Mouse (Mus musculus): ENCODE measurements around the gene Tnrc6c. TPM values are rescaled to one million over a fixed set of nuclear protein-coding genes. Genes with fewer than 3 reads are reported as not detected.
A peak's percentile ranks its signal among the peaks of the same experiment; 100 is the strongest.
"Not testable (repeated sequence)": the region's sequence is repeated elsewhere in the genome, so short reads cannot be mapped to it uniquely, and the experiment has no call there.

The Tnrc6c gene
- polyA plus RNA-seq, 1 experiment from 2014 or later, result 3.0 TPM

DNA sequence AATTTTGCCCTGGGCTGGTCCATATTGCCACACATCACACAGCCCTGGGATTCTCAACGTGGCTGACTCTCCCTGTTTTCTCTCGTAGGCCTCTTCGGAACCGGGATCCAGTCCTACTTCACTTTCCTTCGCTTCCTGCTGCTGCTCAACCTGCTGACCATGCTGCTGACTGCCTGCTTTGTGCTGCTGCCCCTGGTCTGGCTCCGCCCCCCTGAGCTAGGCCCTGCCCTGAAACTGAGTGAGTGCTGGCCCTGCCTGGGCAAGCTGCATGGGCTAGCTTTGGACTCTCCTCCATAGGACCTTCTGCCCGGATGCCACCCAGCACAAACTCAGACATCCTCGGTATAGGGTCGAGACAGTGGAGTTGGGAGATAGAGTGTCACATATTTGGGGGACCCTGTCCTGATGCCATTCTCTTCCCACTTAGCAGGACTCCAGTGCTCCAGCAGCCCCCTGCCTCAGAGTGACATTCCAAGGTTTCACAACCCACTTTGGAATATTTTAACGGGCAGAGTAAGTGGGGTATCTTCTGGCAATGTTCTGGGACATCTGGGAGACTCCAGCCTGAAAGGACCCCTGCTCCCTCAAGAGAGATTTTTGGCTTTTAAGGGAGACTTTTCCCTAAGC lies 129.7 kb downstream of the Tnrc6c start:
- Histone ChIP-seq H3K4me1 (ENCODE audit: insufficient read depth) (peaks cover 11% of the 10 kb centered on the region), H3K9me3 (ENCODE audit: low read length) (no peaks in the 10 kb centered on the region), H3K36me3 (replicated peaks; ENCODE audit: insufficient read depth, low read length) (peaks cover 29% of the 10 kb centered on the region), H3K27ac (ENCODE audit: low read depth) (peak overlapping the region; percentile 97), H3K9ac (replicated peaks) (peak overlapping the region; percentile 89), H3K4me3 (ENCODE audit: low read depth, low read length) (peak overlapping the region; percentile 82), H3K4me2 (ENCODE audit: low read depth, low read length) (peak overlapping the region; percentile 97), H3K27me3 (ENCODE audit: insufficient read depth, low read length) (no peaks in the 10 kb centered on the region)
- no peak for TF ChIP-seq CTCF (IDR thresholded peaks at IDR 0.05; ENCODE audit: low read depth)
- no peak for TF ChIP-seq EP300 (IDR thresholded peaks at IDR 0.05; ENCODE audit: low read depth)
- ATAC-seq, result no peak
- peak; percentile 78 for DNase-seq
- 49% methylated on average over 10 of the region's 10 CpGs for WGBS (ENCODE audit: insufficient replicate concordance)

DNA sequence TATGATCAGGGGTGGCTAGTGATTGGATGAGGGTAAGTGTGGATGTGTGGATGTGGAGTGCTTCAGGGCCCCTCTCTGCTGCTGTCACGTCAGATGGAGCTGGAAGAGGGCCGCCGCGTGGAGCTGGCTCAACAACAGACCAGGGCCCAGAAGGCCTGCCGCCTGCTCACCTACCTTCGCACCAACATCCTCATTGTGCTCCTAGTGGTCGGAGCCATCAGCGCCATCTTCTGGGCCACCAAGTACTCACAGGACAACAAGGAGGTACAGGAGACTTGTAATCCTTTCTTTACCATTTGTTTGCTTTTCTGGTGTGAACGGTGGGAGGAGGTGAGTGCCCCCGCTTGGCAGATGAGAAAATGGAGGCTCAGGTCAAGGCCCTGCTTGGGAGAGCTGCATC lies 132.2 kb downstream of the Tnrc6c start:
- H3K4me1 ChIP-seq (ENCODE audit: insufficient read depth), result peaks cover 18% of the 10 kb centered on the region
- H3K4me3 ChIP-seq (ENCODE audit: low read depth, low read length), result no peak overlapping the region
- no peak overlapping the region for H3K27ac ChIP-seq (ENCODE audit: low read depth)
- 10% methylated on average over 10 of the region's 10 CpGs for WGBS (ENCODE audit: insufficient replicate concordance)
- H3K36me3 ChIP-seq (replicated peaks; ENCODE audit: insufficient read depth, low read length), result peaks cover 32% of the 10 kb centered on the region
- H3K9ac ChIP-seq (replicated peaks), result peak overlapping the region; percentile 26; the same call in 1 of the 2 replicates
- H3K4me2 ChIP-seq (ENCODE audit: low read depth, low read length), result no peak overlapping the region
- no peak for ATAC-seq
- peak; percentile 89 for TF ChIP-seq CTCF (IDR thresholded peaks at IDR 0.05; ENCODE audit: low read depth)
- no peak for TF ChIP-seq EP300 (IDR thresholded peaks at IDR 0.05; ENCODE audit: low read depth)
- peak; percentile 78 for DNase-seq
- H3K27me3 ChIP-seq (ENCODE audit: insufficient read depth, low read length), result no peaks in the 10 kb centered on the region
- no peaks in the 10 kb centered on the region for H3K9me3 ChIP-seq (ENCODE audit: low read length)

DNA sequence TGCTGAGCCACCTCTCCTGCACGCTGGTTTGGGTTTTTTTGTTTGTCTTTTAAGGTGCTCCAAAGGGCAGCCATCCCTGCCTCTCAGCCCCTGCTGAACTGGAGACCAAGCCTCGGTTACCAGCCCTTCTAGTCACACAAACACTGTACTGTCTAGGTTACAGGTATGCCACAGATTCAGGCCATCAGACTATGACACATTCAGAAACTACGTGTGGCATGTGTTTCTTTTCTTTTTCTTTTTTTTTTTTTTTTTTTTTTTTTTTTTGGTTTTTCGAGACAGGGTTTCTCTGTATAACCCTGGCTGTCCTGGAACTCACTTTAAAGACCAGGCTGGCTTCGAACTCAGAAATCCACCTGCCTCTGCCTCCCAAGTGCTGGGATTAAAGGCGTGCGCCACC lies 134.4 kb downstream of the Tnrc6c start:
- peaks cover 32% of the 10 kb centered on the region for H3K4me1 ChIP-seq (ENCODE audit: insufficient read depth)
- not testable (repeated sequence) for DNase-seq; H3K9ac ChIP-seq (replicated peaks); H3K9me3 ChIP-seq (ENCODE audit: low read length); H3K4me2 ChIP-seq (ENCODE audit: low read depth, low read length); H3K27me3 ChIP-seq (ENCODE audit: insufficient read depth, low read length); ATAC-seq; H3K27ac ChIP-seq (ENCODE audit: low read depth); H3K4me3 ChIP-seq (ENCODE audit: low read depth, low read length)
- 85% methylated on average over 7 of the region's 7 CpGs for WGBS (ENCODE audit: insufficient replicate concordance)
- peaks cover 35% of the 10 kb centered on the region for H3K36me3 ChIP-seq (replicated peaks; ENCODE audit: insufficient read depth, low read length)

DNA sequence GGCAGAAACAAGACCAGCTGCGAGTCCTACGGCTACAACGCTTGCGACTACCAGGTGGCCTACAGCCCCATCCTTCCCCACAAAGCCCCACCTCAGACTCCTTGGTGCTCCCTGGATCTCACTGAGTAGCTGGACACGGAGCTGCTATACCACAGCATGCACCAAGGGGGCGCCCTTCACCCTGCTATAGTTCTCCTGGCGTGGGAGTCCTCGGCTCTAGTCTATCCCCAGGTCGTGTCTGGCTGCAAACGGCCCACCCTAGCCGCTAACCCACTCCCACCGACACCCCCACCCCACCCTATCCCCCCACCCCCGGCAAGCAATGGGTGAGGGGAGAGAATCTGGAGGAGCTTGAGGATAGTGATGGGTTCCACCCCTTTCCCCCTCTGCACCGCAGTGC lies 136.2 kb downstream of the Tnrc6c start:
- peak overlapping the region; percentile 69 for H3K4me2 ChIP-seq (ENCODE audit: low read depth, low read length)
- no peak overlapping the region for H3K27ac ChIP-seq (ENCODE audit: low read depth)
- peaks cover 26% of the 10 kb centered on the region for H3K4me1 ChIP-seq (ENCODE audit: insufficient read depth)
- H3K36me3 ChIP-seq (replicated peaks; ENCODE audit: insufficient read depth, low read length), result peaks cover 21% of the 10 kb centered on the region
- no peaks in the 10 kb centered on the region for H3K27me3 ChIP-seq (ENCODE audit: insufficient read depth, low read length)
- no peak for TF ChIP-seq EP300 (IDR thresholded peaks at IDR 0.05; ENCODE audit: low read depth)
- peak; percentile 93 for TF ChIP-seq CTCF (IDR thresholded peaks at IDR 0.05; ENCODE audit: low read depth)
- H3K9ac ChIP-seq (replicated peaks), result 0 out of 2 replicates have a peak overlapping the region, but pooled peaks have one; percentile 22
- peak overlapping the region; percentile 21; the same call in 1 of the 2 replicates for H3K4me3 ChIP-seq (ENCODE audit: low read depth, low read length)
- 7% methylated on average over 14 of the region's 14 CpGs for WGBS (ENCODE audit: insufficient replicate concordance)
- DNase-seq (peak; percentile 88), ATAC-seq (peak; percentile 71)
- H3K9me3 ChIP-seq (ENCODE audit: low read length), result no peaks in the 10 kb centered on the region

DNA sequence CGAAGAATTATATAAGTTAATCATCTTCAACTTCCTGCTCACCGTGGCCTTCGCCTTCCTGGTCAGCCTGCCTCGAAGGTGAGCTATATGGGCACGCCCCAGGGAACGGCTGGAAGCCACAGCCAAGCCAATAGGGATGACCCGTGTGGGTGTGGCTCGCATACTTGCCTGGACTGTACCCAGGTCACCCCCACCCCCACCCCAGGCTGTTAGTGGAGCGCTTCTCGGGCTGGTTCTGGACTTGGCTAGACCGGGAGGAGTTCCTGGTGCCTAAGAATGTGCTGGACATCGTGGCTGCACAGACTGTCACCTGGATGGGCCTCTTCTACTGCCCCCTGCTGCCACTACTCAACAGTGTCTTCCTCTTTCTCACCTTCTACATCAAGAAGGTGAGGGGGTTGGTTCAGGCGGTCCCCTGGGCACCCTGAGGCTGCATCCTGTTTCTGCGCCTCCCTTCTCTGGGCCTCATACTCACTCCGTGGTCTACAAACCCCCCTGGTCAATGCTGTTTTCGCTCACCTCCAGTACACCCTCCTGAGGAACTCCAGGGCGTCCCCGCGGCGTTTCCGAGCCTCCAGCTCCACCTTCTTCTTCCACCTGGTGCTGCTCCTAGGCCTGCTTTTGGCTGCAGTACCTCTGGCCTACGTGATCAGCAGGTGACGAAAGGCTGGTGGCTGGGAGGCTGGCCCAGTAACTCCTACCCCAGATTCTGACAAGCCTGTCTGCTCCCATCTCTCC lies 136.8 kb downstream of the Tnrc6c start:
- TF ChIP-seq EP300 (IDR thresholded peaks at IDR 0.05; ENCODE audit: low read depth) (no peak), CTCF (IDR thresholded peaks at IDR 0.05; ENCODE audit: low read depth) (peak; percentile 72)
- peak; percentile 70 for ATAC-seq
- WGBS (ENCODE audit: insufficient replicate concordance), result 40% methylated on average over 23 of the region's 23 CpGs
- Histone ChIP-seq H3K27ac (ENCODE audit: low read depth) (peak overlapping the region; percentile 56), H3K4me3 (ENCODE audit: low read depth, low read length) (peak overlapping the region; percentile 21; the same call in 1 of the 2 replicates), H3K9me3 (ENCODE audit: low read length) (no peaks in the 10 kb centered on the region), H3K27me3 (ENCODE audit: insufficient read depth, low read length) (no peaks in the 10 kb centered on the region), H3K9ac (replicated peaks) (0 out of 2 replicates have a peak overlapping the region, but pooled peaks have one; percentile 22), H3K4me2 (ENCODE audit: low read depth, low read length) (peak overlapping the region; percentile 69), H3K4me1 (ENCODE audit: insufficient read depth) (peaks cover 28% of the 10 kb centered on the region), H3K36me3 (replicated peaks; ENCODE audit: insufficient read depth, low read length) (peaks cover 17% of the 10 kb centered on the region)
- peak; percentile 65 for DNase-seq

DNA sequence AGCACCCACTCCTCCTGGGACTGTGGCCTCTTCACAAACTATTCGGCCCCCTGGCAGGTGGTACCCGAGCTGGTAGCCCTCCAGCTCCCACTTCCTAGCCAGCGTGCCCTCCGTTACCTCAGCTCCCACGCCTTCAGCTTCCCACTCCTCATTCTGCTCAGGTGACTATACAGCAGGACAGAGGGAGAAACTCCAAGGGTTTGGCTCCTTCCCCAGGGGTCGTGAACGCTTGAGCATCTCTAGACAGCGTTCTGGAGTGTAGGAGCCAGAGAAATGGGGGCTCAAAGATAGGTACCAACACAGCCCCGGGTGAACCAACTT lies 137.3 kb downstream of the Tnrc6c start:
- Histone ChIP-seq H3K9me3 (ENCODE audit: low read length) (no peaks in the 10 kb centered on the region), H3K4me3 (ENCODE audit: low read depth, low read length) (no peak overlapping the region), H3K27me3 (ENCODE audit: insufficient read depth, low read length) (no peaks in the 10 kb centered on the region), H3K4me2 (ENCODE audit: low read depth, low read length) (no peak overlapping the region), H3K4me1 (ENCODE audit: insufficient read depth) (peaks cover 33% of the 10 kb centered on the region), H3K9ac (replicated peaks) (no peak overlapping the region), H3K36me3 (replicated peaks; ENCODE audit: insufficient read depth, low read length) (peaks cover 17% of the 10 kb centered on the region), H3K27ac (ENCODE audit: low read depth) (peak overlapping the region; percentile 56)
- DNase-seq (no peak), ATAC-seq (no peak)
- 81% methylated on average over 9 of the region's 9 CpGs for WGBS (ENCODE audit: insufficient replicate concordance)
- no peak for TF ChIP-seq CTCF (IDR thresholded peaks at IDR 0.05; ENCODE audit: low read depth)
- TF ChIP-seq EP300 (IDR thresholded peaks at IDR 0.05; ENCODE audit: low read depth), result no peak

All from liver, postnatal 0 days (tissue).